Mouse (Mus musculus): ENCODE measurements at regions not wholly inside any gene's neighbourhood (a gene's known extent, or its start where the extent isn't known, plus 50 kb on each side); places are given as distances from the start of the nearest gene placed in this dataset.

GRCm38 (mm10) chr8:112308354-112308753, 261.5 kb upstream of the Cntnap4 start:
- TF ChIP-seq CTCF (conservative IDR thresholded peaks at IDR 0.05; ENCODE audit: low read length) (no peak), NANOG (IDR thresholded peaks at IDR 0.05; ENCODE audit: borderline replicate concordance, low read length) (no peak)

Data from E14TG2a.4 (cell line).